14 mouse cellular contexts compared by ENCODE assay signal in the genomic region with DNA sequence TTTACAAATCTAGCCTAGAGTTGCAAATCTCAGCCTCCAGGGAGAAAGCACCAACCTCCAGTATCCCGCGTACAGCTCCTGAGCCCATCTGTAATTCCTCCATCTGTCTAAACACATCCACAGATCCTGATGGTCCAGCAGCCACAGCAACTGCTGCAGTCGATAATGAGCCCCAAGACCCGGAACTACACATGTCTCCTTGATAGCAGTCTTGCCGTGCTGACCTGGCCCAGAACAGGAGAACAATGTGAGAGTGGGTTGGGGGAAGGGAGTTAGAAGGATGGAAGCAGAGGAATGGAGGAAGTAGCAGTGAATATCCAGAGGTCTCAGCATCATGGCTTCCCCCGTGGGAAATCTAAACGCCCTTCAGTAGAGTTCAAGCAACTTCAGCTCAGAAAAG.
"Had no signal": no experiment of that assay in that cellular context is flagged by ENCODE, and none has a peak within 500 bp of the region (broad histone marks: within the 10 kb centered on the region; RNA-seq: fewer than 3 reads in every experiment).

No protein-coding gene starts in this region.

- H3K4me3 ChIP-seq: layer of hippocampus, adult 2 months; liver, embryonic 13.5 days; neural tube, embryonic 13.5 days; stomach, embryonic 15.5 days had no signal

- H3K27me3 ChIP-seq: liver, embryonic 13.5 days; neural tube, embryonic 13.5 days; stomach, embryonic 15.5 days had no signal

- ATAC-seq: liver, postnatal 0 days had no signal

- H3K9ac ChIP-seq: liver, embryonic 13.5 days; liver, postnatal 0 days; neural tube, embryonic 13.5 days; stomach, embryonic 15.5 days had no signal

- H3K4me2 ChIP-seq: liver, embryonic 13.5 days; neural tube, embryonic 13.5 days; stomach, embryonic 15.5 days had no signal

- H3K27ac ChIP-seq: layer of hippocampus, adult 2 months; liver, embryonic 13.5 days; neural tube, embryonic 13.5 days; stomach, embryonic 15.5 days had no signal

- H3K36me3 ChIP-seq: liver, embryonic 13.5 days; neural tube, embryonic 13.5 days; stomach, embryonic 15.5 days had no signal

- H3K9me3 ChIP-seq: liver, embryonic 13.5 days; neural tube, embryonic 13.5 days; stomach, embryonic 15.5 days had no signal

- DNase-seq: kidney, adult 8-10 months; kidney, postnatal 4 days; liver; liver, embryonic 13.5 days; liver, postnatal 0 days; midbrain, embryonic 14.5 days; retina, postnatal 1 day; right cerebral cortex, postnatal 4 days; spleen, adult 18-20 months; thymus, adult 2 months; thymus, postnatal 25 days had no signal
